Mouse (Mus musculus) MEL (cell line): Measurements from ENCODE around the gene Hs3st4. TPM values are rescaled to one million over a fixed set of nuclear protein-coding genes. Genes with fewer than 3 reads are reported as not detected.

ENCODE experiments used
- DNase-seq: peaks from one replicate; pipeline ENCODE4 v3.0.0; 2011; ENCODE audit warnings: low read depth, low spot score
- H3K27ac ChIP-seq: 2 replicates; pipeline ENCODE4 v1.5.1; 2012; ENCODE audit warnings: low read depth, mild to moderate bottlenecking, control low read depth, low read length, moderate library complexity; ENCODE audit not compliant: control insufficient read depth
- H3K27me3 ChIP-seq, 2 experiments: fragments of 150-350 bp in 1 of 2; sonication (generic) in 1 of 2; 2 replicates each; pipeline ENCODE4 v1.6.1; 2012; ENCODE audit warnings: low read length in 2 of 2, mild to moderate bottlenecking in 2 of 2, improper control_type of control experiment in 1 of 2, moderate library complexity in 1 of 2; ENCODE audit not compliant: insufficient read depth in 2 of 2, control insufficient read depth in 1 of 2
- H3K36me3 ChIP-seq, 2 experiments: 2 replicates each; pipeline ENCODE4 v1.6.1; 2012 to 2014; ENCODE audit warnings: low read length in 2 of 2, improper control_type of control experiment in 1 of 2, inconsistent platforms in 1 of 2, mild to moderate bottlenecking in 1 of 2; ENCODE audit not compliant: insufficient read depth in 2 of 2, control insufficient read depth in 1 of 2
- H3K4me1 ChIP-seq, 2 experiments: fragments of 150-350 bp in 1 of 2; sonication (generic) in 1 of 2; 2 replicates each; pipeline ENCODE4 v1.6.1; 2012; ENCODE audit warnings: low read length in 2 of 2, improper control_type of control experiment in 1 of 2, mild to moderate bottlenecking in 1 of 2; ENCODE audit not compliant: insufficient read depth in 2 of 2, control insufficient read depth in 1 of 2
- H3K4me3 ChIP-seq, 2 experiments: fragments of 150-350 bp in 1 of 2; sonication (generic) in 1 of 2; 2 replicates each; pipeline ENCODE4 v1.5.1; 2012; ENCODE audit warnings: low read depth in 2 of 2, low read length in 2 of 2, mild to moderate bottlenecking in 2 of 2, moderate library complexity in 2 of 2, control low read depth in 1 of 2, improper control_type of control experiment in 1 of 2; ENCODE audit not compliant: control insufficient read depth in 1 of 2, insufficient read depth in 1 of 2
- H3K79me2 ChIP-seq: 2 replicates; pipeline ENCODE4 v1.6.1; 2012; ENCODE audit warnings: mild to moderate bottlenecking, low read length, moderate library complexity; ENCODE audit not compliant: control insufficient read depth, poor library complexity, insufficient read depth
- H3K9ac ChIP-seq: 2 replicates; pipeline ENCODE4 v1.6.1; 2012; ENCODE audit warnings: low read depth, mild to moderate bottlenecking, control low read depth, low read length, moderate library complexity; ENCODE audit not compliant: control insufficient read depth, poor library complexity, severe bottlenecking
- H3K9me3 ChIP-seq: fragments of 150-350 bp; sonication (generic); replicated peaks from 2 replicates; pipeline ENCODE4 v1.6.1; 2012; ENCODE audit warnings: mild to moderate bottlenecking, low read length, improper control_type of control experiment, moderate library complexity; ENCODE audit not compliant: insufficient read depth
- CHD2 ChIP-seq: IDR thresholded peaks from 2 replicates; pipeline ENCODE4 v1.6.1; 2011; ENCODE audit warnings: low read length, improper control_type of control experiment
- CTCF ChIP-seq, 3 experiments: IDR thresholded peaks in 2 of 3; conservative IDR thresholded peaks in 1 of 3; 2 replicates each; pipeline ENCODE4 v1.5.1; 2011 to 2012; ENCODE audit warnings: low read length in 3 of 3, low read depth in 2 of 3, mild to moderate bottlenecking in 2 of 3, improper control_type of control experiment in 1 of 3, inconsistent platforms in 1 of 3, mixed read lengths in 1 of 3, moderate library complexity in 1 of 3; ENCODE audit not compliant: control insufficient read depth in 1 of 3, insufficient read depth in 1 of 3, poor library complexity in 1 of 3, severe bottlenecking in 1 of 3
- ELF1 ChIP-seq: IDR thresholded peaks from 2 replicates; pipeline ENCODE4 v1.6.1; 2014; ENCODE audit warnings: low read depth, mild to moderate bottlenecking, inconsistent platforms, low read length, improper control_type of control experiment, moderate library complexity
- GABPA ChIP-seq: IDR thresholded peaks from 2 replicates; pipeline ENCODE4 v1.6.1; 2012; ENCODE audit warnings: low read depth, mild to moderate bottlenecking, inconsistent platforms, low read length, improper control_type of control experiment, moderate library complexity
- JUND ChIP-seq: IDR thresholded peaks from 2 replicates; pipeline ENCODE4 v1.6.1; 2011; ENCODE audit warnings: low read depth, mild to moderate bottlenecking, improper control_type of control experiment, low read length
- KAT2A ChIP-seq: conservative IDR thresholded peaks from 2 replicates; pipeline ENCODE4 v1.6.1; 2012; ENCODE audit warnings: low read depth, low read length, improper control_type of control experiment, inconsistent platforms
- MAX ChIP-seq: IDR thresholded peaks from 2 replicates; pipeline ENCODE4 v1.6.1; 2011; ENCODE audit warnings: low read length, improper control_type of control experiment
- MAZ ChIP-seq: IDR thresholded peaks from 2 replicates; pipeline ENCODE4 v1.6.1; 2012; ENCODE audit warnings: low read depth, mild to moderate bottlenecking, inconsistent platforms, low read length, improper control_type of control experiment
- MEF2A ChIP-seq: IDR thresholded peaks from 2 replicates; pipeline ENCODE4 v1.6.1; 2014; ENCODE audit warnings: low read depth, mild to moderate bottlenecking, inconsistent platforms, low read length, improper control_type of control experiment; ENCODE audit not compliant: poor library complexity, insufficient replicate concordance, severe bottlenecking; ENCODE audit errors: extremely low read depth
- MYB ChIP-seq: IDR thresholded peaks from 2 replicates; pipeline ENCODE4 v1.6.1; 2011; ENCODE audit warnings: mild to moderate bottlenecking, low read depth, low read length, improper control_type of control experiment
- MYC ChIP-seq: IDR thresholded peaks from 2 replicates; pipeline ENCODE4 v1.6.1; 2011; ENCODE audit warnings: low read depth, mild to moderate bottlenecking, low read length, improper control_type of control experiment, moderate library complexity
- NELFE ChIP-seq: IDR thresholded peaks from 2 replicates; pipeline ENCODE4 v1.6.1; 2011; ENCODE audit warnings: low read depth, low read length, improper control_type of control experiment
- NRF1 ChIP-seq: IDR thresholded peaks from 2 replicates; pipeline ENCODE4 v1.6.1; 2014; ENCODE audit warnings: low read depth, mild to moderate bottlenecking, inconsistent platforms, low read length, improper control_type of control experiment, moderate library complexity; ENCODE audit not compliant: poor library complexity, insufficient read depth, severe bottlenecking
- POLR2A ChIP-seq, 2 experiments: IDR thresholded peaks; 2 replicates each; pipeline ENCODE4 v1.6.1; 2011 to 2012; ENCODE audit warnings: low read length in 2 of 2, mild to moderate bottlenecking in 2 of 2, control low read depth in 1 of 2, improper control_type of control experiment in 1 of 2, low read depth in 1 of 2, moderate library complexity in 1 of 2; ENCODE audit not compliant: control insufficient read depth in 1 of 2, insufficient read depth in 1 of 2, poor library complexity in 1 of 2
- POLR2AphosphoS2 ChIP-seq: IDR thresholded peaks from 2 replicates; pipeline ENCODE4 v1.6.1; 2011; ENCODE audit warnings: low read length, improper control_type of control experiment
- POLR2AphosphoS5 ChIP-seq: IDR thresholded peaks from 2 replicates; pipeline ENCODE4 v1.6.1; 2012; ENCODE audit warnings: low read depth, borderline replicate concordance, mild to moderate bottlenecking, inconsistent platforms, low read length, moderate library complexity, mixed read lengths
- RAD21 ChIP-seq: IDR thresholded peaks from 2 replicates; pipeline ENCODE4 v1.6.1; 2011; ENCODE audit warnings: mild to moderate bottlenecking, low read depth, low read length, improper control_type of control experiment
- RCOR1 ChIP-seq: IDR thresholded peaks from 2 replicates; pipeline ENCODE4 v1.6.1; 2012; ENCODE audit warnings: low read depth, mild to moderate bottlenecking, inconsistent platforms, low read length, improper control_type of control experiment
- SIN3A ChIP-seq: IDR thresholded peaks from 2 replicates; pipeline ENCODE4 v1.6.1; 2012; ENCODE audit warnings: low read length, improper control_type of control experiment, inconsistent platforms
- SMC3 ChIP-seq: IDR thresholded peaks from 2 replicates; pipeline ENCODE4 v1.6.1; 2011; ENCODE audit warnings: low read depth, low read length, improper control_type of control experiment
- TAL1 ChIP-seq: IDR thresholded peaks from 2 replicates; pipeline ENCODE4 v1.6.1; 2012; ENCODE audit warnings: mild to moderate bottlenecking, inconsistent platforms, low read length, moderate library complexity, mixed read lengths
- ZC3H11A ChIP-seq: IDR thresholded peaks from 2 replicates; pipeline ENCODE4 v1.6.1; 2012; ENCODE audit warnings: low read depth, mild to moderate bottlenecking, inconsistent platforms, low read length, improper control_type of control experiment
- ZKSCAN1 ChIP-seq: IDR thresholded peaks from 2 replicates; pipeline ENCODE4 v1.6.1; 2012; ENCODE audit warnings: low read depth, mild to moderate bottlenecking, inconsistent platforms, low read length, improper control_type of control experiment, moderate library complexity
- ZMIZ1 ChIP-seq: IDR thresholded peaks from 2 replicates; pipeline ENCODE4 v1.6.1; 2012; ENCODE audit warnings: low read depth, mild to moderate bottlenecking, inconsistent platforms, low read length, improper control_type of control experiment, moderate library complexity
- ZNF384 ChIP-seq: IDR thresholded peaks from 2 replicates; pipeline ENCODE4 v1.6.1; 2012; ENCODE audit warnings: low read depth, mild to moderate bottlenecking, inconsistent platforms, low read length, improper control_type of control experiment
- polyA plus RNA-seq, 2 experiments: library from polyadenylated mRNA; stranded (reverse) in 1 of 2; unstranded in 1 of 2; fragments of >175 nt in 1 of 2; fragments of >200 nt in 1 of 2; gene quantifications; 2 replicates each; pipeline versions ENCODE4 v1.2.1 to v1.2.4; 2012; ENCODE audit warnings: low replicate concordance in 2 of 2, low read depth in 1 of 2; ENCODE audit not compliant: insufficient read length in 2 of 2, insufficient read depth in 1 of 2, missing spikeins in 1 of 2
- total RNA-seq: library from RNA; depleted of rRNA; stranded (reverse); fragments of 300-350 nt; gene quantifications from 2 replicates; pipeline ENCODE4 v1.2.3, GENCODE M21; 2012

The Hs3st4 gene
- total and polyA plus RNA-seq, 3 experiments = not detected

DNA sequence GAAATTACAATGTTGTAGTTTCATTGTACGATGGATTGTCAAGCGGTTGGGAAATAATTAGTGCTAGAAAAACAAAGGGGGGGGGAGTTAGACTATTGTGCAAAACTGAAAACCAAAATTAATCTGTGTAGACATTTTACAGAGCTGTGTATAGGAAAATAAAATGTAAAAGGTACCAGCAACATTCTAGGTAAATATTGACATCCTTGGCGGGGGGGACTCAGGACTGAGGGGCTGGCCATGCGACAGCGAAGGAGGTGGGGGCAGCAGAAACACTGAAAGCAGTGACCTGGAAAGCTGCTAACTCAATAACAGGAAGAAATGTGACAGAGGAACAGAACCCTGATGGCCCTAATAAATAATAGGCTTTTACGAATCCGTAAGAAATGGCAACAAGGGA lies 7.2 kb upstream of the Hs3st4 start:
- no peak overlapping the region for H3K9ac ChIP-seq
- H3K36me3 ChIP-seq = no peaks in the 10 kb centered on the region
- no peaks in the 10 kb centered on the region for H3K4me1 ChIP-seq
- H3K4me3 ChIP-seq = no peak overlapping the region
- no peak for DNase-seq
- H3K9me3 ChIP-seq = no peaks in the 10 kb centered on the region
- no peaks in the 10 kb centered on the region for H3K27me3 ChIP-seq
- no peak for TF ChIP-seq MAZ
- no peaks in the 10 kb centered on the region for H3K79me2 ChIP-seq
- H3K27ac ChIP-seq = no peak overlapping the region

DNA sequence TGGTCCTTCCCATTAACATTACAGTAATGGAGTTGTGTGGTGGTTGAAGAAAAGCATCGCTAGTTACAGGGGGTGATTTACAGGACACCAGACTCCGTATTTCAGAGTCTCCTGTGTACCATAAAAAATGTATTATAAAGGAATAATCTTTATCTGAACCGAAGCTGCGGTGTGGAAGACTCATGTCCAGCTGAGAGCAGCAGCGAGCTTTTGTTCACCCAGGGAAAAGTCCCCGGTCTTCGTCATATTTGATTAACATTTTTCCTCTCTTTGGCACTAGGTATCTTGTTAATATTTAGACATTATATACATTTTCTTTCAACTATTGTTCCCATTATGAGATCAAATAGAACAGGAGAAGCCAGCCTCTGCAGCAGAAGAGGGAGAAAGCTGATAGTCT lies 1.2 kb upstream of the Hs3st4 start:
- no peak overlapping the region for H3K9ac ChIP-seq
- H3K4me1 ChIP-seq = no peaks in the 10 kb centered on the region
- TF ChIP-seq RCOR1 (no peak), SMC3 (no peak), MYB (no peak), MYC (no peak), CHD2 (no peak), ELF1 (no peak), NELFE (no peak), ZKSCAN1 (no peak), POLR2AphosphoS5 (no peak)
- TF ChIP-seq, all 39 proteins: peak for 0
- no peak for DNase-seq
- H3K79me2 ChIP-seq = no peaks in the 10 kb centered on the region
- H3K36me3 ChIP-seq = no peaks in the 10 kb centered on the region
- no peaks in the 10 kb centered on the region for H3K27me3 ChIP-seq
- H3K4me3 ChIP-seq = no peak overlapping the region
- no peaks in the 10 kb centered on the region for H3K9me3 ChIP-seq
- no peak overlapping the region for H3K27ac ChIP-seq

- no peaks in the 10 kb centered on the region for H3K4me1 ChIP-seq
- no peak for TF ChIP-seq GABPA
- no peak for TF ChIP-seq ZC3H11A
- TF ChIP-seq POLR2AphosphoS2 = no peak
- no peak for TF ChIP-seq NELFE
- no peak for TF ChIP-seq NRF1
- TF ChIP-seq TAL1 = no peak
- TF ChIP-seq MEF2A = no peak
- TF ChIP-seq ZMIZ1 = no peak
- TF ChIP-seq MAX = no peak
- TF ChIP-seq SIN3A = no peak
- TF ChIP-seq ZNF384 = no peak
- TF ChIP-seq RAD21 = no peak
- TF ChIP-seq KAT2A = no peak
- no peak for TF ChIP-seq MYB
- TF ChIP-seq JUND = no peak
- no peak for TF ChIP-seq POLR2A (IDR thresholded peaks at IDR 0.05; ENCODE audit: control insufficient read depth in 1 of 2, insufficient read depth in 1 of 2, low read depth in 1 of 2, low read length in 2 of 2, poor library complexity in 1 of 2)
- no peak for TF ChIP-seq ZKSCAN1
- no peak for TF ChIP-seq CHD2
- no peak for TF ChIP-seq ELF1
- no peak for TF ChIP-seq CTCF (IDR thresholded peaks at IDR 0.05 in 2 of 3, conservative IDR thresholded peaks at IDR 0.05 in 1 of 3; ENCODE audit: control insufficient read depth in 1 of 3, insufficient read depth in 1 of 3, low read depth in 2 of 3, low read length in 3 of 3, poor library complexity in 1 of 3, severe bottlenecking in 1 of 3)
- H3K4me3 ChIP-seq = no peak overlapping the region
- no peaks in the 10 kb centered on the region for H3K9me3 ChIP-seq
- no peaks in the 10 kb centered on the region for H3K79me2 ChIP-seq
- H3K27me3 ChIP-seq = no peaks in the 10 kb centered on the region
- H3K27ac ChIP-seq = no peak overlapping the region
- no peak overlapping the region for H3K9ac ChIP-seq
- no peaks in the 10 kb centered on the region for H3K36me3 ChIP-seq
- DNase-seq = no peak
These were observed 659 bp upstream of the Hs3st4 start for GRCm38 (mm10) chr7:123982010-123982409.
